Mouse (Mus musculus) limb, embryonic 11.5 days (tissue): ENCODE results near the gene Sec61g. TPM values are rescaled to one million over a fixed set of nuclear protein-coding genes. Genes with fewer than 3 reads are reported as not detected.

Experiments used
- ATAC-seq: fragments of 200-750 bp; cut with Nextera tagmentation; 2 replicates; pipeline ENCODE4 v1.8.0; 2017; ENCODE audit warnings: low read depth; ENCODE audit not compliant: insufficient number of reproducible peaks, low FRiP score, low TSS enrichment
- DNase-seq: peaks from one replicate; pipeline ENCODE4 v3.0.0-alpha.2; 2015; ENCODE audit warnings: low spot score
- H3K27ac ChIP-seq: fragments of 300-500 bp; sonication (generic); replicated peaks from 2 replicates; pipeline ENCODE4 v1.5.1; 2014; ENCODE audit warnings: low read depth, mild to moderate bottlenecking, low read length
- H3K27me3 ChIP-seq: fragments of 300-500 bp; sonication (generic); 2 replicates; pipeline ENCODE4 v1.6.1; 2014; ENCODE audit warnings: mild to moderate bottlenecking, low read length, mixed read lengths; ENCODE audit not compliant: control insufficient read depth, insufficient read depth
- H3K36me3 ChIP-seq: fragments of 300-500 bp; sonication (generic); 2 replicates; pipeline ENCODE4 v1.6.1; 2014; ENCODE audit warnings: mild to moderate bottlenecking, low read length, moderate library complexity, mixed read lengths; ENCODE audit not compliant: control insufficient read depth, insufficient read depth
- H3K4me1 ChIP-seq: fragments of 300-500 bp; sonication (generic); 2 replicates; pipeline ENCODE4 v1.6.1; 2014; ENCODE audit warnings: low read length, mixed read lengths; ENCODE audit not compliant: control insufficient read depth, insufficient read depth
- H3K4me2 ChIP-seq: fragments of 300-500 bp; sonication (generic); 2 replicates; pipeline ENCODE4 v1.6.1; 2014; ENCODE audit warnings: low read depth, mild to moderate bottlenecking, moderate library complexity; ENCODE audit not compliant: severe bottlenecking
- H3K4me3 ChIP-seq: fragments of 300-500 bp; sonication (generic); 2 replicates; pipeline ENCODE4 v1.5.1; 2014; ENCODE audit warnings: low read depth, low read length
- H3K9ac ChIP-seq: fragments of 300-500 bp; sonication (generic); 2 replicates; pipeline ENCODE4 v1.6.1; 2014; ENCODE audit warnings: mild to moderate bottlenecking, low read length
- H3K9me3 ChIP-seq: fragments of 300-500 bp; sonication (generic); 2 replicates; pipeline ENCODE4 v1.6.1; 2016; ENCODE audit warnings: low read length; ENCODE audit not compliant: control insufficient read depth
- WGBS: fragments of 180-500 bp; shearing (Covaris S2); extraction: QIAGEN DNeasy Blood & Tissue Kit; methylation state at CpG from one replicate; pipeline ENCODE4 v1.1.7; 2014; 5-methylcytosine and 5-hydroxymethylcytosine counted together
- polyA plus RNA-seq: library from polyadenylated mRNA; unstranded; fragments of >200 nt; fragmentation: Nextera tagmentation; extraction: Ambion mirVana; gene quantifications from 2 replicates; pipeline ENCODE4 v1.2.1, GENCODE M21; 2014

The Sec61g gene
- polyA plus RNA-seq, 1 experiment from 2014 or later = 41.5 TPM

- no peak overlapping the region for H3K4me2 ChIP-seq
- 91% methylated on average over 3 of the region's 3 CpGs for WGBS
Observed at GRCm38 (mm10) chr11:16502744-16503143, 5.5 kb downstream of the Sec61g start.

GRCm38 (mm10) chr11:16498756-16499680 is 9.3 kb downstream of the Sec61g start:
- ATAC-seq (peak; percentile 35; the same call in 1 of the 2 replicates), DNase-seq (no peak)
- Histone ChIP-seq H3K4me2 (no peak overlapping the region), H3K4me3 (no peak overlapping the region), H3K27me3 (no peaks in the 10 kb centered on the region), H3K36me3 (peaks cover 3% of the 10 kb centered on the region), H3K4me1 (no peaks in the 10 kb centered on the region), H3K9me3 (no peaks in the 10 kb centered on the region), H3K27ac (no peak overlapping the region), H3K9ac (no peak overlapping the region)
- 55% methylated on average over 1 of the region's 1 CpGs for WGBS

More at GRCm38 (mm10) chr11:16502744-16503143, 5.5 kb downstream of the Sec61g start:
- Histone ChIP-seq H3K27me3 (no peaks in the 10 kb centered on the region), H3K4me1 (no peaks in the 10 kb centered on the region), H3K9ac (no peak overlapping the region), H3K36me3 (peaks cover 10% of the 10 kb centered on the region), H3K27ac (no peak overlapping the region), H3K4me3 (no peak overlapping the region), H3K9me3 (no peaks in the 10 kb centered on the region)
- no peak for ATAC-seq
- DNase-seq = no peak

Other genes starting within 250 kb of the Sec61g start
- gene Egfr, start 243.7 kb upstream of the Sec61g start, polyA plus RNA-seq = 2.6 and 2.7 TPM in 2 replicates